Mouse (Mus musculus): ENCODE results near the gene Wnt10b. TPM values are rescaled to one million over a fixed set of nuclear protein-coding genes. Genes with fewer than 3 reads are reported as not detected.

Wnt10b gene
- polyA plus RNA-seq, 3 experiments from 2014 or later = 0.15 TPM; not detected in 2

DNA sequence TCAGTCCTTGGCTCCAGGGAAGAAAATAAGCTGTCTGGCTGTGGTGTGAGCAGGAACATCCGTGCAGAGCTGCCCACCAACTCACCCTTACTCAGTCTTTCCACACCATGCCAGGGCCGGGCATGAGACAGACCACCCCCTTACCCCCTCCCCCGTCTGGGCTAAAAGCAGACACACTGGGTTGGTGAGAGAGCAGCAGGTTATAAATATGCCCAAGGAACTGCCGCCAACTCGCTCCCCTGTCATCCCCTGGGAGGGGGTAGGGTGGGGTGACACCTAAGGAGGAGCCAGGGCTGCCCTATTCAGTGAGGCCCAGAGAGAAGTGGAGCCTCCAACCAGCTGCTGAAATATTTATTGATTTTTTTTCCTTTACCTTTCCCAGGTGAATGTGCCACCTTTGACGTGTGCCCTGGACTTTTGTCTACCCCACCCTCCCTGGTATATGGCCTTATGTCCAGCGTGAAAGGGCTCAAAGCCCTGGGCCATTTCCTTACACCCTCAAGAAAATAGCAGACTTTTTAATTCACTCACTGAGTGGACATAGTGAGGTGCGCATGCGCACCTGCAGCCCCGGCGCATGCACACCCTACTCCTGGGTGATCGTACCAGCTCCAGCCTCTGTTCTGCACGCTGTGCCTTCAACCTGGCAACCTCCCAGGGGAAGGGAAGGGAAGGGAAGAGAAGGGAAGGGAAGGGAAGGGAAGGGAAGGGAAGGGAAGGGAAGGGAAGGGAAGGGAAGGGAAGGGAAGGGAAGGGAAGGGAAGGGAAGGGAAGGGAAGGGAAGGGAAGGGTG lies 19.0 kb upstream of the Wnt10b start:
- no peak for ATAC-seq

DNA sequence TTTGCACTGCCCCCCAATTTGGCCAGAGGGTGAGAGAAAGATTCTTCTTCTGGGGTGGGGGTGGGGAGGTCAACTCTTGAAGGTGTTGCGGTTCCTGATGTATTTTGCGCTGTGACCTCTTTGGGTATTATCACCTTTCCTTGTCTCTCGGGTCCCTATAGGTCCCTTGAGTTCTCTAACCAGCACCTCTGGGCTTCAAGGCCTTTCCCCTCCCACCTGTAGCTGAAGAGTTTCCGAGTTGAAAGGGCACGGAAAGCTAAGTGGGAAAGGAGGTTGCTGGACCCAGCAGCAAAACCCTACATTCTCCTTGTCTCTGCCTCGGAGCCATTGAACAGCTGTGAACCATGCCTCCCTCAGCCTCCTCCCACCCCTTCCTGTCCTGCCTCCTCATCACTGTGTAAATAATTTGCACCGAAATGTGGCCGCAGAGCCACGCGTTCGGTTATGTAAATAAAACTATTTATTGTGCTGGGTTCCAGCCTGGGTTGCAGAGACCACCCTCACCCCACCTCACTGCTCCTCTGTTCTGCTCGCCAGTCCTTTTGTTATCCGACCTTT lies 15.3 kb upstream of the Wnt10b start:
- no peak for ATAC-seq

DNA sequence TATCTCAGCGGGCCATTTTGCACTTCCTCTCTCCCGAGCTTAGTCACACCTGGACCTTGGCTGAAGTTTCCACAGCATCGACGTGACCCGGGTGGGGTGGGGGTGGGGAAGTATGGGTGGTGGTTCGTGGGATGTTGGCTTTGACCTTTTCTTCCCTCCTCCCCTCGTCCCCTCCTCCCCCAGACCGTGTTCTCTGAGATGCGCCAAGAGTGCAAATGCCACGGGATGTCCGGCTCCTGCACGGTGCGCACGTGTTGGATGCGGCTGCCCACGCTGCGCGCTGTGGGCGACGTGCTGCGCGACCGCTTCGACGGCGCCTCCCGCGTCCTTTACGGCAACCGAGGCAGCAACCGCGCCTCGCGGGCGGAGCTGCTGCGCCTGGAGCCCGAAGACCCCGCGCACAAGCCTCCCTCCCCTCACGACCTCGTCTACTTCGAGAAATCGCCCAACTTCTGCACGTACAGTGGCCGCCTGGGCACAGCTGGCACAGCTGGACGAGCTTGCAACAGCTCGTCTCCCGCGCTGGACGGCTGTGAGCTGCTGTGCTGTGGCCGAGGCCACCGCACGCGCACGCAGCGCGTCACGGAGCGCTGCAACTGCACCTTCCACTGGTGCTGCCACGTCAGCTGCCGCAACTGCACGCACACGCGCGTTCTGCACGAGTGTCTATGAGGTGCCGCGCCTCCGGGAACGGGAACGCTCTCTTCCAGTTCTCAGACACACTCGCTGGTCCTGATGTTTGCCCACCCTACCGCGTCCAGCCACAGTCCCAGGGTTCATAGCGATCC lies 14.5 kb upstream of the Wnt10b start:
- ATAC-seq = no peak

DNA sequence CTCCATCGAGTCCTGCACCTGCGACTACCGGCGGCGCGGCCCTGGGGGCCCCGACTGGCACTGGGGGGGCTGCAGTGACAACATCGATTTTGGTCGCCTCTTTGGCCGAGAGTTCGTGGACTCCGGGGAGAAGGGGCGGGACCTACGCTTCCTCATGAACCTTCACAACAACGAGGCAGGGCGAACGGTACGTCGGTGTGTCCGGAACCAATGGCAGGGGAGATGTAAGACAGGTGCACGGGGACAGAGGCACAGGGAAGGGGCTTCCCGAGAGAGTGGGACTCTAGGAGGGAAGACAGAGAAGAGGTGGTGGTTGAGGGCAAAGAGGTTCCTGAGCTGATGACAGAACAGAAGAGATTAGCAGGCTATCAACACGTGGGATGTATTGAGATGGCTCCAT lies 13.8 kb upstream of the Wnt10b start:
- ATAC-seq = peak; percentile 14

DNA sequence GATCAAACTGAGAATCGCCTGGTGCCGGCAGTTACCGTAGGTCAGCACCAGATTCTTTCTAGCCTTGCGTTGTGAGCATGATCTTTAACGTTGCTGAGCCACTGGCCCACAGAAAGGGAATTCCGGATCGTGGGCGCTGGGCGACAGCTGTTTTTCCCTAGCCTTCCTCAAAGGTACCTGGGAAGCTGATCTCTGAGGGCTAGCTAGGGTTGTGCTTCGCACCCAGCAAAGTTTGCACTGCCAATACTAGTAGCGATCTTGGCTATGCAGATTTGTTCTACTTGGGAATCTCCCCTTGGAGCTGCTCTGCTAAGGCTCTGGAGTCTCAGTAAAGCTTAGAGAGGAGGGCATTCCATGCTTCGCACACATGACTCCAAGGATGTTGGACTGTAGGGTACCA lies 13.3 kb upstream of the Wnt10b start:
- ATAC-seq = peak; percentile 16

DNA sequence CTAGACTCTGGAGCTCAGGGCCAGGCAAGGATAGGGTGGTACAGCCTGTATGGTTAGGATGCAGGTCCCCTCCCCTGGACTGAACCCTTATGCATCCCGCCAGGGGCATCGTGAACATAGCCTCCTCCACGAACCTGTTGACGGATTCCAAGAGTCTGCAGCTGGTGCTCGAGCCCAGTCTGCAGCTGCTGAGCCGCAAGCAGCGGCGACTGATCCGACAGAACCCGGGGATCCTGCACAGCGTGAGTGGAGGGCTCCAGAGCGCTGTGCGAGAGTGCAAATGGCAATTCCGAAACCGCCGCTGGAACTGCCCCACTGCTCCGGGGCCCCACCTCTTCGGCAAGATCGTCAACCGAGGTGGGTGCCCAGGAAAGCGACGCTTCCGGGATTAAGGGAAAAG lies 12.8 kb upstream of the Wnt10b start:
- no peak for ATAC-seq

DNA sequence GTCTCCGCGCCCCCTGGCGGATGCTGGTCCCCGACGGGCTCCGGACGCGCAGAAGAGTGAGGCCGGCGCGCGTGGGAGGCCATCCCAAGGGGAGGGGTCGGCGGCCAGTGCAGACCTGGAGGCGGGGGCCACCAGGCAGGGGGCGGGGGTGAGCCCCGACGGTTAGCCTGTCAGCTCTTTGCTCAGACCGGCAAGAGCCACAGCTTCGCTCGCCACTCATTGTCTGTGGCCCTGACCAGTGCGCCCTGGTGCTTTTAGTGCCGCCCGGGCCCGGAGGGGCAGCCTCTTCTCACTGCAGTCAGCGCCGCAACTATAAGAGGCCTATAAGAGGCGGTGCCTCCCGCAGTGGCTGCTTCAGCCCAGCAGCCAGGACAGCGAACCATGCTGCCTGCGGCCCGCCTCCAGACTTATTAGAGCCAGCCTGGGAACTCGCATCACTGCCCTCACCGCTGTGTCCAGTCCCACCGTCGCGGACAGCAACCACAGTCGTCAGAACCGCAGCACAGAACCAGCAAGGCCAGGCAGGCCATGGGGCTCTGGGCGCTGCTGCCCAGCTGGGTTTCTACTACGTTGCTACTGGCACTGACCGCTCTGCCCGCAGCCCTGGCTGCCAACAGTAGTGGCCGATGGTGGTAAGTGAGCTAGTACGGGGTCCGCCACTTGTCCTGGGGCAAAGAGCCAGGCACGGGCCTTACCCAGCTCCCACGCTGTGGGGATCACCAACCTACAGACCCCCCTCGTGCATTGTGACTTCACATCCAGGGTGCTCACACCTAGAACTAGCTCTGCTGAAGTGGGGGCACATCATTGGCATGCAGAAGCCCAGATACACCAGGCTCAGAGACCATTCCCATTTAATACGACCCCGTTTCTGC lies 11.9 kb upstream of the Wnt10b start, which contains the start of gene Wnt1:
Gene Wnt1 (plus strand): TSS at position 197 of the 875 bp plus-strand sequence.
- ATAC-seq = no peak

DNA sequence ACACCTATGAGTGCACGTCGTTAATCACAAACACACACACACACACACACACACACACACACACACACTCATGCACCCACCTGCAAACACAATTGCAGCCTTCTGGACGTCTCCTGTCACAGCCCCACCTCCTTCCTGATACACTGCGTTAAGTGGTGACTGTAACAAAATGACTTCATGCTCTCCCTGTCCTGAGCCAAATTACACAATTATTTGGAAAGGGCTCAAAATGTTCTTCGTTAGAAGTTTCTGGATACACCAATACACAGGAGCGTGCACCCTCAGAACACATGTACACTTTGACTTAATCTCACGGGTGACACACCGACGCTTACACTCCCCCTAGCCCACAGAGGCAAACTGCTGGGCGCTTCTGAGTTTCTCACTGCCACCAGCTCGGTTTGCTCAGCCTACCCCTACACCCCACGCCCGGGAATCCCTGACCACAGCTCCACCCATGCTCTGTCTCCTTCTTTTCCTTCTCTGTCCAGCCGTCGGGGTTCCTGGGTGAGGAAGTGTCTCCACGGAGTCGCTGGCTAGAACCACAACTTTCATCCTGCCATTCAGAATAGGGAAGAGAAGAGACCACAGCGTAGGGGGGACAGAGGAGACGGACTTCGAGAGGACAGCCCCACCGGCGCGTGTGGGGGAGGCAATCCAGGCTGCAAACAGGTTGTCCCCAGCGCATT lies 11.2 kb upstream of the Wnt10b start:
- no peak for ATAC-seq

DNA sequence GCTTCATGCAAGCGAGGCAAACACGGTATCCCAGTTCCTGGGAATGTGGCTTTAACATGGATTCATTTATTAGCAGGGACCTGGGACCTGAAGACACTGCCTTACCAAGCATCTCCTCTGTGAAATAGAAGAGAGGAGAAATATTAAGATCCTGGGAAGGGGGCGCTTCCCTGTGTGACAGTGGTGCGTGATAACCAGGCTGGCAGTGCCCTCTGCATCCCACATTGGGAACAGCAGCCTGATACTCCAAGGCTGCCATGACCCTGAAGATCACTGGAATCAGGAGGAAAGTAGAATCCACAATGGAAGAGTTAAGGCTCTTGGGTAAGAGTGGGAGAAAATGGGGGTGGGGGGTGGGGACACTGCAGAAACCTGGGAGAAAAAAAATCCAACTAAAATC lies 10.0 kb upstream of the Wnt10b start:
- no peak for ATAC-seq

DNA sequence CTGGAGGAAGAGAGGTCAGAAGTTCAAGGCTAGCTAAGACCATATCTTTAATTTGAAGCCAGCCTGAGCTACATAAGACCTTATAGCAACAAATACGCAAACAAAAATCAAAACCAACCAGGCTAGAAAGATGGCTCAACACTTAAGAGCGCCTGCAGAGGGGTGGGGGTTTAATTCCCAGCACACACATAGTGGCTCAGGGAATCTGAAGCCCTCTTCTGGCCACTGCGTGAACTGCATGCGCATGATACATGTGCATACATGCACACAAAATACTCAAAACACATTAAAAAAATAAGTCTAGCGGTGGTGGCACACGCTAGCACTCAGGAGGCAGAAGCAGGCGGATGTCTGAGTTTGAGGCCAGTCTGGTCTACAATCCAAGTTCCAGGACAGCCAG lies 7.8 kb upstream of the Wnt10b start:
- ATAC-seq = no peak

DNA sequence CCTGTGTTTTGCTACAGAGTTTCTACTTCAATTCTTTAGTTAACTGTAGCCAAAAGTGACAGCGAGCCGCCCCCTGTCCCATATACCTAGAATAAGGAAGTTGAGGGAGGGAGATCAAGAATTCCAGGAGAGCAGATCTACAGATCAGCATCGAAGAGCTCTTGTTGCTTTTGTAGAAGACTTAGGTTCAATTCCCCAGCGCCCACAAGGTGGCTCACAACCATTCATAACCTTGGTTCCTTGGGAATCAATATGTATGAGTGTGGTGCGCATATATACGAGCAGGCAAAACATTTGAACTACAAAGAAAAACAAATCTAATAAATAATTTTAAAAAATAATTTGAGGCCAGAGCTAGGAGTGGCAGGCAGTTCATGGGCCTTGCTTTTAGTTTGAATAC lies 3.2 kb upstream of the Wnt10b start:
- ATAC-seq = no peak

DNA sequence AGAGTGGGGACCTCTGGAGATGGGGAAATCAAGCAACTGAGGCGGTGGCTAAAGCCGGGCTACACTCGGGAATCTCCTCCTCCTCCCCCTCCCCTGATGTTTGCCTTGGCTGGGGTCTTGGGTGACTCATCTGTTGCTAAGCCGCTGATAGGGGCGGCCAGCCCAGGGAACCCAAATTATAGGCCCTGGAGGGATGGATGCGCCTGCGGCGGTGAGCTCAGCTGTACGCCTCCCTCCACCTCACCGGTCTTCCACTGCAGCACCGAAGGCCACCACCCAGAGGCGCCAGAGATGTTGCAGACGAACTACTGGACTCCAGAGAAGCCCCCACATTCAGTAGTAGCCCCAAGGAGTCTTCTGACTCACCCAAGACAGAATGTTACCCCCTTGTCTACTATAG lies 2.6 kb upstream of the Wnt10b start:
- ATAC-seq = no peak

DNA sequence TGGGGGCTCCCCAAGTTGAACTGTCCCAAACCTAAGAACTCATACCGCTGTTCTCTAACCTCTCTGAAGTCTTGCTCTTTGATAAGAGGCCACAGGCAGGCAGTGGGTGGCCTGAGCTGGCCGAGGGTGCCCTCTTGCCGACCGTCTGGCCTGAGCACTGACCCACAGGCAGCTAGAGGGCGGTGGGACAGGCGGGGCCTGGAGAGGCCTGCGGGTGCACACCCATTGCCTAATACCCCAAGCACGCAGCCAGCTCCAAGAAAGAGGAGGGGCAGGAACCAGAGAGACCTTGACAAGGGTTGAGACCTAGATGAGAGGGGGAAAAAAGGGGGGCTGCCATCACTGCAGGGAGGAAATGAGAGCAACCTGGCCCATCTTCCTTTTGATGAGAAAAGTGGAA lies 2.1 kb upstream of the Wnt10b start:
- no peak for ATAC-seq

DNA sequence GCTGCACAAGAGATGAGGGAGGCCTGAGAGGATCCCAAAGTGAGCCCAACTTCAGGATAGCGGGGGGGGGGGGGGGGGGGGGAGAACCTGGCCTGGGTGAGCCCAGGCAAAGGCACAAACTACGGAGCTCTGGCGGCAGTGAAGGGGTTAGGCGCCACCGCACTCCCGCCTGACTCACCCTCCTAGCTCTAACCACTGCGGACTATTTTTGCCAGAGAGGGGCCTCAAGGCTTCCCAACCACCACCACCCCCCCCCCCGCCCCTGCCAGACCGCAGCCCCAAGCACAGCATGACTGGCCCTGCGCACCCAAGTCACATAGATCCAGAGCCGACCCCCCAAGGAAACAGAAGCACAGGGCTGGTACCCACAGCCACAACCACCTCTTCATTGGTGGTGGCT lies 856 bp upstream of the Wnt10b start:
- ATAC-seq = no peak

DNA sequence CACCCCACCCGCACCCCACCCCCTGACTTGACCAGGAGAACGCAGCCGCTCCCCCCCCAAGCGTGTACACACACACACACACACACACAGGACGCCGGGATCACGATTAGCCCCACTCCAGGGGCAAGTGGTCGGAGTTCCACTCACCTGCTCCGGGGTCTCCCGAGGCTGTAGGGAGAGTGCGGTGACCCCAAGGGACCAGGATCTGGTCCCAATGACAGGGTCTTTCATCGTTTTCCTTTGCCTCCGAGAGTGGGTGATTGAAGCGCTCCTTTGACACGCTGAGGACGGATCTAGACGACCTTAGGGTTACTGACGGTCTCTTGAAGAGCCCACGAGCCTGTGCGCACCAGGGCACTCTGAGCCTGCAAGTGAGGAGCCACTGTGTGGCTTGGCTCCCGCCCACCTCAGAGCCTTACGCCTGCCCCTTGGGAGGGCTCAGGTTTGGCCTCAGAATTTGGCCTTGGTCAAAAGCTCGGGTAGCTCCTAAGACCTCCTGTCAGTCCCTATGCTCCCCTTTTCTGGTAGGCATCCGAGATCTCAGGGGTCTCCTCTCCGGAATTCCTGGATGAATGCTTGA lies 331 bp upstream of the Wnt10b start:
- ATAC-seq = no peak

DNA sequence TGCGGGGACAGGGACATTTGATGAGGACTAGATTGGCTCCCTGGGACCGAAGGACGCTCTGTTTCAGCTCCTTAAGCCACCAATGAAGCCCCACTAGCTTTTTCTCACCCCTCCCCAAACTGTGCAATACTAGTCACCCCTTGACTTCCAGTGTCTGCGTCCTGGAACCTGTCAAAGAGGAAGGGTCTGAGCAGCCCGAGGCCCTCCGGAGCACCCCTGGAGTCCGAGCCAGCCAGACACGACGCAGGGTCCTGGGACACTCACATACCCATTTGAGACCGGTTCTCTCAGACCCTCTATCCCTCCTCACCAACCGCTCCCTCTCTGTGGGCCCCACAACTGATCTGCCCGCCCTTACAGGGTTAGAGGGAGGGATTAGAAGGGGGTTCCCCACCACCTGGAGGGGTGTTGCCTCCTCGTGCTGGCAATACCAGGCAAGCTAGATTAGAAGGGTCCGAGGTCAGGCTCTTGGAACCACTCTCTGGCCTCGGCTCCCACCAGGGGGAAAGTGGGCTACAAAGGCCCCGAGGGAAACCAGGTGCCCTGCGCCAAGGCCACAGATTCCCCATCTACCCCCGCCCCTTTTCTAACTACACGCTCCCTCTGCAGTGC lies 839 bp downstream of the Wnt10b start:
- ATAC-seq = no peak

DNA sequence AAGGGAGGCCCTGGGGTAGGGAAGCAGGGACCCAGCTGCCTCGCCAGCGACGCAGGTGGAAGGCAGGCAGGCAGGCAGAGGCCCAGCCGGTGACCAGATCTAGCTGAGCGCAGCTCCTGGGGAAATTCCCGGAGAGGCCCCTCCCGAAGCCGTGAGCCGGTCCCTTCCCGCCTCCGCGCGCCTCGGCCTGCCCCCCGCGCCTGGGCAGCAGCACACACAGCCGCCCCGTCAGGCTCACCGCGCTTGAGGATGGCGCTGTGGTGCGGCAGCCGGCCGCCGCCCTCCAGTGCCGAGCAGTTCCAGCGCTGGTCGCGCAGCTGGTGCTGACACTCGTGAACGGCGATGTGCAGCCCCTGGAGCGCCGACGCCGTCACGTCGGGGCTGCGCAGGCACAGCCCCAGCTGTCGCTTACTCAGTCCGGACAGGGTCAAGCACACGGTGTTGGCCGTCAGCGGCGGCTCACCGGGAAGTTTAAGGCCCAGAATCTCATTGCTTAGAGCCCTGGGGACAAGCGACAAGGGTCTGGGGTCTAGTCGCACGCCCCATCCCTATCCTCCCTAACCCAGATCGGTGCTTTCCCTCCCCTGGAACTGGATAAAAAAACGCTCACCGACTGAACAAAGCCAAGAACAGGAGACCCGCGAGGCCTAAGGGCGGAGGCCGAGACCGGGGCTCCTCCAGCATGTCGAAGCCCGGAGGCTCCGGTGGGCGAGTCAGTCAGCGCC lies 1.5 kb downstream of the Wnt10b start:
- peak; percentile 41 for ATAC-seq

DNA sequence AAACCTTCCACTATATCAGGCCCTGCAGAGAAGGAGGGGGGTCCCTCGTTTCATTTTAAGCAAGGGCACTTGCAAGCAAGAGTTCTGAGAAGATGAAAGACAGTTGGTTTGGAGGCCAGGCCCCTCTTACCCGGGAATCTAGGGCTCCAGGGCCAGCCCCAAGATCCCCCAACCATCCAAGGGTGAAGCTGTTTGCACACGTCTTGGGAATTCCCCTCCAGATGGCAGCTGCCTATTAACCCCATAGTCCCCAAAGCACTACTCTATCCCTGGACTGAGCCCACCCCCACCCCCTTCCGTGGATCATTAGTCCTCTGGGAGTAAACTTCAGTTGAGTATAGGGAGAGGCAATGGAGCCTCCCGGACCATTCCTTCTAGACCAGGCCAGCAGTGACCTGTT lies 2.4 kb downstream of the Wnt10b start:
- no peak for ATAC-seq

DNA sequence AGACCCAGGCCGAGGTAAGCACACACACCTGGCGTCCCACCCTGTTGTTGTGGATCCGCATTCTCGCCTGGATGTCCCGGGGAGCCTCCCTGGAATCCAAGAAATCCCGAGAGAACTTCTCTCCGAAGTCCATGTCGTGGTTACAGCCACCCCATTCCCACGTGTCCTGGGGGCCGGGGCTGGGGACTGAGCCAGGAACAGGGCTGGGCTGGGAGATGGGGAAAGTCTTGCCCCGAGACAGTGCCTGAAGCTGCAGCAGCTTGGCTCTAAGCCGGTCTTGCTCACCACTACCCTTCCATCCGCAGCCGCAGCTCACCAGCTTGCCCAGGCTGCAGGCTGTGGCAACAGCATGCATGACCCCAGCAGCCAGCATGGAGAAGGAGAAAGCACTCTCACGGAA lies 3.9 kb downstream of the Wnt10b start:
- ATAC-seq = no peak

DNA sequence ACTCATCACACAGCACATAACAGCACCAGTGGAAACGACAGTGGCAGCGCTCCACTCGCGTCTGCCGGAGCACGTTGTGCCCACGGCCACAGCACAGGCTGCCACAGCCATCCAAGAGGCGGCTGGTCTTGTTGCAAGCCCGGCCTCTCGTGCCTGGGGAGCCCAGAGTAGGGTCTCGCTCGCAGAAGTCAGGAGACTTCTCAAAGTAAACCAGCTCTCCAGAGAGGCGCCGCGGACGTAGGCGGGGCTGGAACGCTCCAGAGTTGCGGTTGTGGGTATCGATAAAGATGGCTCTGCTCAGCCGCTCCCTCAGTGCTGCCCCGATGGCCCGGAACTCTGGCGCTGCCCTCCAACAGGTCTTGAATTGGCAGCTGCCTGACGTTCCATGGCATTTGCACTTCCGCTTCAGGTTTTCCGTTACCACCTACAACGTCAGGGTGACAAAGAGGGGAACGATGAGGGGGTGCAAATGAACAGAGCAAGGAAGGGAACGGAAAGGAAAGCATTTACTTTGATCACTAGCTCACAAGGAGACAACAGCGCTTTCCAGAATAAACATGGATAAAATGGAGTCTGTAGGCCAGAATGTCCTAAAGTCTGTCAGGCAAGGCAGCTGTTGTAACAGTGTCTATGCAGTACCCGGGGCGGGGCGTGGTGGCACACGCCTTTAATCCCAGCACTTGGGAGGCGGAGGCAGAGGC lies 5.3 kb downstream of the Wnt10b start:
- ATAC-seq = peak; percentile 66
